Mouse (Mus musculus) midbrain, postnatal 0 days (tissue): ENCODE measurements around the gene Wif1. TPM values are rescaled to one million over a fixed set of nuclear protein-coding genes. Genes with fewer than 3 reads are reported as not detected.

Source experiments
- ATAC-seq: fragments of 200-750 bp; cut with Nextera tagmentation; 2 replicates; pipeline ENCODE4 v1.8.0; 2017; ENCODE audit warnings: moderate number of reproducible peaks, mild to moderate bottlenecking, moderate TSS enrichment, moderate library complexity; ENCODE audit not compliant: low FRiP score
- DNase-seq: peaks from one replicate; pipeline ENCODE4 v3.0.0-alpha.2; 2015; ENCODE audit warnings: low spot score
- H3K27ac ChIP-seq: fragments of 300-500 bp; sonication (generic); 2 replicates; pipeline ENCODE4 v1.5.1; 2014; ENCODE audit warnings: low read depth, mild to moderate bottlenecking, low read length, mixed read lengths
- H3K27me3 ChIP-seq: fragments of 300-500 bp; sonication (generic); 2 replicates; pipeline ENCODE4 v1.6.1; 2014; ENCODE audit warnings: low read length, control low read depth, mixed read lengths; ENCODE audit not compliant: insufficient read depth
- H3K36me3 ChIP-seq: fragments of 300-500 bp; sonication (generic); 2 replicates; pipeline ENCODE4 v1.6.1; 2014; ENCODE audit warnings: low read length, control low read depth, mixed read lengths; ENCODE audit not compliant: insufficient read depth
- H3K4me1 ChIP-seq: fragments of 300-500 bp; sonication (generic); 2 replicates; pipeline ENCODE4 v1.6.1; 2014; ENCODE audit warnings: mild to moderate bottlenecking, control low read depth, antibody characterized with exemption, low read length, mixed read lengths; ENCODE audit not compliant: insufficient read depth
- H3K4me2 ChIP-seq: fragments of 300-500 bp; sonication (generic); 2 replicates; pipeline ENCODE4 v1.6.1; 2014; ENCODE audit warnings: low read depth, mild to moderate bottlenecking, low read length, mixed read lengths; ENCODE audit not compliant: poor library complexity, severe bottlenecking
- H3K4me3 ChIP-seq: fragments of 300-500 bp; sonication (generic); 2 replicates; pipeline ENCODE4 v1.5.1; 2014; ENCODE audit warnings: low read depth, mild to moderate bottlenecking, low read length, moderate library complexity
- H3K9ac ChIP-seq: fragments of 300-500 bp; sonication (generic); replicated peaks from 2 replicates; pipeline ENCODE4 v1.6.1; 2014; ENCODE audit warnings: mild to moderate bottlenecking, low read length, moderate library complexity, mixed read lengths; ENCODE audit not compliant: poor library complexity, severe bottlenecking
- H3K9me3 ChIP-seq: fragments of 300-500 bp; sonication (generic); 2 replicates; pipeline ENCODE4 v1.6.1; 2016; ENCODE audit warnings: low read length, control low read depth
- CTCF ChIP-seq: IDR thresholded peaks from 2 replicates; pipeline ENCODE4 v1.5.1; 2016; ENCODE audit warnings: antibody characterized with exemption, mild to moderate bottlenecking
- WGBS: fragments of 180-500 bp; shearing (Covaris S2); extraction: QIAGEN DNeasy Blood & Tissue Kit; methylation state at CpG from one replicate; pipeline ENCODE4 v1.1.7; 2014; 5-methylcytosine and 5-hydroxymethylcytosine counted together
- polyA plus RNA-seq: library from polyadenylated mRNA; unstranded; fragments of >200 nt; fragmentation: Nextera tagmentation; extraction: Ambion mirVana; gene quantifications from 2 replicates; pipeline ENCODE4 v1.2.1, GENCODE M21; 2015
- total RNA-seq: library from RNA; depleted of rRNA; stranded (reverse); fragments of >200 nt; gene quantifications from 2 replicates; pipeline ENCODE4 v1.2.3, GENCODE M21; 2014; rRNA removed

Gene Wif1
- 4.7 and 7.5 TPM in 2 replicates for total RNA-seq
- polyA plus RNA-seq, result 13.7 and 13.9 TPM in 2 replicates

GRCm38 (mm10) chr10:121033826-121034568, at the start of gene Wif1:
Gene Wif1, plus strand, starts transcription at chr10:121033960.
- Histone ChIP-seq H3K4me2 (peak within 1 kb of the TSS; percentile 94), H3K4me1 (no peaks in the 10 kb centered on the region; the same call in 1 of the 2 replicates), H3K36me3 (no peaks in the 10 kb centered on the region), H3K27ac (no peak within 1 kb of the TSS), H3K9me3 (no peaks in the 10 kb centered on the region), H3K27me3 (no peaks in the 10 kb centered on the region; the same call in 1 of the 2 replicates), H3K9ac (peak within 1 kb of the TSS; percentile 42; the same call in 1 of the 2 replicates), H3K4me3 (peak within 1 kb of the TSS; percentile 53)
- TF ChIP-seq CTCF, result peak; percentile 82
- WGBS, result under 1% methylated on average over 49 of the region's 49 CpGs
- DNase-seq (peak; percentile 80), ATAC-seq (peak; percentile 91)

GRCm38 (mm10) chr10:121002135-121002534, 31.6 kb upstream of the Wif1 start:
- no peak for ATAC-seq
- Histone ChIP-seq H3K27me3 (no peaks in the 10 kb centered on the region), H3K9me3 (no peaks in the 10 kb centered on the region), H3K4me3 (no peak overlapping the region), H3K27ac (no peak overlapping the region), H3K4me2 (no peak overlapping the region), H3K4me1 (no peaks in the 10 kb centered on the region), H3K9ac (no peak overlapping the region), H3K36me3 (no peaks in the 10 kb centered on the region)
- WGBS, result 78% methylated on average over 2 of the region's 2 CpGs
- DNase-seq, result no peak
- no peak for TF ChIP-seq CTCF

- H3K9me3 ChIP-seq, result 0 out of 2 replicates have a peak, but pooled peaks cover 3% of the 10 kb centered on the region
- no peak overlapping the region for H3K27ac ChIP-seq
- TF ChIP-seq CTCF, result no peak
- no peak overlapping the region for H3K9ac ChIP-seq
- H3K27me3 ChIP-seq, result no peaks in the 10 kb centered on the region
- ATAC-seq, result no peak
- no peaks in the 10 kb centered on the region for H3K36me3 ChIP-seq
- no peak for DNase-seq
- H3K4me3 ChIP-seq, result no peak overlapping the region
- no peak overlapping the region for H3K4me2 ChIP-seq
- H3K4me1 ChIP-seq, result no peaks in the 10 kb centered on the region
- WGBS, result 82% methylated on average over 4 of the region's 4 CpGs
These were observed 22.3 kb upstream of the Wif1 start for GRCm38 (mm10) chr10:121011496-121011895.

GRCm38 (mm10) chr10:121016291-121016690, 17.5 kb upstream of the Wif1 start:
- Histone ChIP-seq H3K27ac (no peak overlapping the region), H3K36me3 (no peaks in the 10 kb centered on the region), H3K27me3 (no peaks in the 10 kb centered on the region), H3K4me3 (no peak overlapping the region), H3K9me3 (0 out of 2 replicates have a peak, but pooled peaks cover 3% of the 10 kb centered on the region), H3K4me2 (no peak overlapping the region), H3K4me1 (peaks cover 3% of the 10 kb centered on the region; the same call in 1 of the 2 replicates), H3K9ac (no peak overlapping the region)
- TF ChIP-seq CTCF, result no peak
- ATAC-seq (no peak), DNase-seq (no peak)
- 91% methylated on average over 8 of the region's 8 CpGs for WGBS

GRCm38 (mm10) chr10:121016711-121017503, 16.9 kb upstream of the Wif1 start:
- Histone ChIP-seq H3K4me2 (no peak overlapping the region), H3K27ac (peak overlapping the region; percentile 59), H3K27me3 (no peaks in the 10 kb centered on the region), H3K9ac (no peak overlapping the region), H3K36me3 (no peaks in the 10 kb centered on the region), H3K4me3 (no peak overlapping the region), H3K4me1 (peaks cover 3% of the 10 kb centered on the region; the same call in 1 of the 2 replicates), H3K9me3 (0 out of 2 replicates have a peak, but pooled peaks cover 3% of the 10 kb centered on the region)
- WGBS, result 14% methylated on average over 18 of the region's 18 CpGs
- DNase-seq, result peak; percentile 12
- 0 out of 2 replicates have a peak, but pooled peaks have one; percentile 10 for ATAC-seq
- no peak for TF ChIP-seq CTCF
